Mouse (Mus musculus): ENCODE measurements around the gene Ctbp2.

DNA sequence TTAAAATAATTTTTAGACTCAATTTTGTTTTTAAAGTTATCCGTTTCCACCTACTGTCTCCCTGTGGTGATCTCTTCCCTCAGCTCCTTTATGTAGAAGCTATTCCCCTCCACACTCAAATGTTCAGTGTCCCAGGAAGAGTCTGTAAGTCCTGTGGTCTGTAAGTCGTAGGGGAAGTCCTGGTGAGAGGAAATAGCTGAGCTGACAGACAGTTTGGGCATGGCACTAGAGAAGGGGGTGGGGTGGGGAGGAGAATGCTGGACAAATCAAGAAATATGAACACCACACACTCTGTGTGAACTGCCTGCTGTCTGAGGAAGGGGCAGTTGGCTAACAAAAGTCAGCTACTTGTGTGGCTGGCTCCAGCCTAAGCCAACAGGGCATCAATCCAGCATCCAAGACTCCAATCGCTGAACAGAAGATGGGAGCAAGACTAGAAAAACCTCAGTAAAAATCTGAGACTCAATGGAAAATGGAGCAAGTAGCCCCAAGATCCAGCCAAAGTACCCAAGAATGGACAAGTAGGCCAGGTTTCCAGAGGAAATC is 76.0 kb downstream of the Ctbp2 start:
- TF ChIP-seq GATA1 (IDR thresholded peaks at IDR 0.05; ENCODE audit: borderline replicate concordance, low read length) = no peak
- TF ChIP-seq CTCF (IDR thresholded peaks at IDR 0.05; ENCODE audit: low read depth, low read length) = no peak
- no peak for TF ChIP-seq TAL1 (conservative IDR thresholded peaks at IDR 0.05; ENCODE audit: low read depth, low read length)
- TF ChIP-seq GATA2 (IDR thresholded peaks at IDR 0.05; ENCODE audit: borderline replicate concordance, low read depth, low read length) = no peak

Data from G1E (cell line).